Mouse (Mus musculus): ENCODE data around the gene Sfxn1. TPM values are rescaled to one million over a fixed set of nuclear protein-coding genes. Genes with fewer than 3 reads are reported as not detected.

The Sfxn1 gene
- polyA plus RNA-seq, 1 experiment, result 106 TPM

- WGBS, result 33% methylated on average over 6 of the region's 6 CpGs
- peak overlapping the region; percentile 69 for H3K27ac ChIP-seq (ENCODE audit: insufficient read depth, low read depth, low read length)
- DNase-seq, result peak; percentile 90
- no peaks in the 10 kb centered on the region; the same call in 1 of the 2 replicates for H3K4me1 ChIP-seq (ENCODE audit: control insufficient read depth, insufficient read depth, low read length)
- no peaks in the 10 kb centered on the region for H3K36me3 ChIP-seq (ENCODE audit: control insufficient read depth, insufficient read depth, low read length)
- no peaks in the 10 kb centered on the region for H3K27me3 ChIP-seq (replicated peaks; ENCODE audit: control insufficient read depth, insufficient read depth, low read length)
- TF ChIP-seq POLR2A (IDR thresholded peaks at IDR 0.05; ENCODE audit: low read depth, low read length), result no peak
- no peak for TF ChIP-seq CTCF (conservative IDR thresholded peaks at IDR 0.05; ENCODE audit: insufficient read depth, insufficient read length, low read depth, low read length)
- no peak overlapping the region for H3K4me3 ChIP-seq (ENCODE audit: insufficient read depth, low read depth, low read length)
Measured at GRCm38 (mm10) chr13:54067617-54068166, 4.0 kb upstream of the Sfxn1 start.

GRCm38 (mm10) chr13:54071011-54071410 is 658 bp upstream of the Sfxn1 start:
- H3K27ac ChIP-seq (ENCODE audit: insufficient read depth, low read depth, low read length), result no peak overlapping the region
- H3K27me3 ChIP-seq (replicated peaks; ENCODE audit: control insufficient read depth, insufficient read depth, low read length), result no peaks in the 10 kb centered on the region
- no peak overlapping the region for H3K4me3 ChIP-seq (ENCODE audit: insufficient read depth, low read depth, low read length)
- 94% methylated on average over 9 of the region's 9 CpGs for WGBS
- TF ChIP-seq CTCF (conservative IDR thresholded peaks at IDR 0.05; ENCODE audit: insufficient read depth, insufficient read length, low read depth, low read length) (no peak), POLR2A (IDR thresholded peaks at IDR 0.05; ENCODE audit: low read depth, low read length) (no peak)
- DNase-seq, result no peak
- H3K36me3 ChIP-seq (ENCODE audit: control insufficient read depth, insufficient read depth, low read length), result no peaks in the 10 kb centered on the region
- peaks cover 7% of the 10 kb centered on the region; the same call in 1 of the 2 replicates for H3K4me1 ChIP-seq (ENCODE audit: control insufficient read depth, insufficient read depth, low read length)

- Histone ChIP-seq H3K4me3 (ENCODE audit: insufficient read depth, low read depth, low read length) (peak overlapping the region; percentile 97), H3K4me1 (ENCODE audit: control insufficient read depth, insufficient read depth, low read length) (peaks cover 12% of the 10 kb centered on the region; the same call in 1 of the 2 replicates), H3K27me3 (replicated peaks; ENCODE audit: control insufficient read depth, insufficient read depth, low read length) (no peaks in the 10 kb centered on the region), H3K27ac (ENCODE audit: insufficient read depth, low read depth, low read length) (peak overlapping the region; percentile 88), H3K36me3 (ENCODE audit: control insufficient read depth, insufficient read depth, low read length) (no peaks in the 10 kb centered on the region)
- TF ChIP-seq POLR2A (IDR thresholded peaks at IDR 0.05; ENCODE audit: low read depth, low read length) (no peak), CTCF (conservative IDR thresholded peaks at IDR 0.05; ENCODE audit: insufficient read depth, insufficient read length, low read depth, low read length) (no peak)
- 23% methylated on average over 10 of the region's 10 CpGs for WGBS
- DNase-seq, result peak; percentile 21
Measured at GRCm38 (mm10) chr13:54072526-54073057, 923 bp downstream of the Sfxn1 start.

GRCm38 (mm10) chr13:54073066-54073465 is 1.4 kb downstream of the Sfxn1 start:
- Histone ChIP-seq H3K36me3 (ENCODE audit: control insufficient read depth, insufficient read depth, low read length) (no peaks in the 10 kb centered on the region), H3K27ac (ENCODE audit: insufficient read depth, low read depth, low read length) (peak overlapping the region; percentile 88; the same call in 1 of the 2 replicates), H3K4me3 (ENCODE audit: insufficient read depth, low read depth, low read length) (peak overlapping the region; percentile 97; the same call in 1 of the 2 replicates), H3K27me3 (replicated peaks; ENCODE audit: control insufficient read depth, insufficient read depth, low read length) (no peaks in the 10 kb centered on the region), H3K4me1 (ENCODE audit: control insufficient read depth, insufficient read depth, low read length) (peaks cover 12% of the 10 kb centered on the region; the same call in 1 of the 2 replicates)
- WGBS, result 6% methylated on average over 1 of the region's 1 CpGs
- peak; percentile 44 for DNase-seq
- no peak for TF ChIP-seq POLR2A (IDR thresholded peaks at IDR 0.05; ENCODE audit: low read depth, low read length)
- no peak for TF ChIP-seq CTCF (conservative IDR thresholded peaks at IDR 0.05; ENCODE audit: insufficient read depth, insufficient read length, low read depth, low read length)

- no peak overlapping the region for H3K4me3 ChIP-seq (ENCODE audit: insufficient read depth, low read depth, low read length)
- H3K27ac ChIP-seq (ENCODE audit: insufficient read depth, low read depth, low read length), result peak overlapping the region; percentile 55; the same call in 1 of the 2 replicates
- WGBS, result 35% methylated on average over 2 of the region's 2 CpGs
- peaks cover 13% of the 10 kb centered on the region for H3K4me1 ChIP-seq (ENCODE audit: control insufficient read depth, insufficient read depth, low read length)
- TF ChIP-seq POLR2A (IDR thresholded peaks at IDR 0.05; ENCODE audit: low read depth, low read length), result no peak
- no peak for TF ChIP-seq CTCF (conservative IDR thresholded peaks at IDR 0.05; ENCODE audit: insufficient read depth, insufficient read length, low read depth, low read length)
- H3K36me3 ChIP-seq (ENCODE audit: control insufficient read depth, insufficient read depth, low read length), result no peaks in the 10 kb centered on the region
- H3K27me3 ChIP-seq (replicated peaks; ENCODE audit: control insufficient read depth, insufficient read depth, low read length), result no peaks in the 10 kb centered on the region
- peak; percentile 73 for DNase-seq
Measured at GRCm38 (mm10) chr13:54073491-54073890, 1.8 kb downstream of the Sfxn1 start.

- Histone ChIP-seq H3K4me3 (ENCODE audit: insufficient read depth, low read depth, low read length) (no peak overlapping the region), H3K27ac (ENCODE audit: insufficient read depth, low read depth, low read length) (no peak overlapping the region), H3K4me1 (ENCODE audit: control insufficient read depth, insufficient read depth, low read length) (peaks cover 32% of the 10 kb centered on the region), H3K36me3 (ENCODE audit: control insufficient read depth, insufficient read depth, low read length) (no peaks in the 10 kb centered on the region), H3K27me3 (replicated peaks; ENCODE audit: control insufficient read depth, insufficient read depth, low read length) (no peaks in the 10 kb centered on the region)
- WGBS, result 87% methylated on average over 2 of the region's 2 CpGs
- TF ChIP-seq POLR2A (IDR thresholded peaks at IDR 0.05; ENCODE audit: low read depth, low read length), result no peak
- no peak for TF ChIP-seq CTCF (conservative IDR thresholded peaks at IDR 0.05; ENCODE audit: insufficient read depth, insufficient read length, low read depth, low read length)
- peak; percentile 31 for DNase-seq
Measured at GRCm38 (mm10) chr13:54075416-54075815, 3.7 kb downstream of the Sfxn1 start.

GRCm38 (mm10) chr13:54076051-54076450 is 4.4 kb downstream of the Sfxn1 start:
- no peak for TF ChIP-seq POLR2A (IDR thresholded peaks at IDR 0.05; ENCODE audit: low read depth, low read length)
- no peak for TF ChIP-seq CTCF (conservative IDR thresholded peaks at IDR 0.05; ENCODE audit: insufficient read depth, insufficient read length, low read depth, low read length)
- no peaks in the 10 kb centered on the region for H3K36me3 ChIP-seq (ENCODE audit: control insufficient read depth, insufficient read depth, low read length)
- 0 out of 2 replicates have a peak overlapping the region, but pooled peaks have one; percentile 84 for H3K27ac ChIP-seq (ENCODE audit: insufficient read depth, low read depth, low read length)
- no peak overlapping the region for H3K4me3 ChIP-seq (ENCODE audit: insufficient read depth, low read depth, low read length)
- peaks cover 33% of the 10 kb centered on the region for H3K4me1 ChIP-seq (ENCODE audit: control insufficient read depth, insufficient read depth, low read length)
- DNase-seq, result peak; percentile 7
- H3K27me3 ChIP-seq (replicated peaks; ENCODE audit: control insufficient read depth, insufficient read depth, low read length), result no peaks in the 10 kb centered on the region
- WGBS, result 82% methylated on average over 6 of the region's 6 CpGs

Measured in kidney, adult 2 months (tissue).